Mouse (Mus musculus) hematopoietic multipotent progenitor cell, adult 10-12 weeks (in vitro differentiated cells): ENCODE results near the gene Ube2r2. TPM values are rescaled to one million over a fixed set of nuclear protein-coding genes. Genes with fewer than 3 reads are reported as not detected.

Experiments
- polyA plus RNA-seq: library from polyadenylated mRNA; stranded (reverse); fragments of >175 nt; gene quantifications from 2 replicates; pipeline ENCODE4 v1.2.3, GENCODE M21; 2012; ENCODE audit warnings: low replicate concordance

Gene Ube2r2
- polyA plus RNA-seq = 39.5 and 49.9 TPM in 2 replicates

DNA sequence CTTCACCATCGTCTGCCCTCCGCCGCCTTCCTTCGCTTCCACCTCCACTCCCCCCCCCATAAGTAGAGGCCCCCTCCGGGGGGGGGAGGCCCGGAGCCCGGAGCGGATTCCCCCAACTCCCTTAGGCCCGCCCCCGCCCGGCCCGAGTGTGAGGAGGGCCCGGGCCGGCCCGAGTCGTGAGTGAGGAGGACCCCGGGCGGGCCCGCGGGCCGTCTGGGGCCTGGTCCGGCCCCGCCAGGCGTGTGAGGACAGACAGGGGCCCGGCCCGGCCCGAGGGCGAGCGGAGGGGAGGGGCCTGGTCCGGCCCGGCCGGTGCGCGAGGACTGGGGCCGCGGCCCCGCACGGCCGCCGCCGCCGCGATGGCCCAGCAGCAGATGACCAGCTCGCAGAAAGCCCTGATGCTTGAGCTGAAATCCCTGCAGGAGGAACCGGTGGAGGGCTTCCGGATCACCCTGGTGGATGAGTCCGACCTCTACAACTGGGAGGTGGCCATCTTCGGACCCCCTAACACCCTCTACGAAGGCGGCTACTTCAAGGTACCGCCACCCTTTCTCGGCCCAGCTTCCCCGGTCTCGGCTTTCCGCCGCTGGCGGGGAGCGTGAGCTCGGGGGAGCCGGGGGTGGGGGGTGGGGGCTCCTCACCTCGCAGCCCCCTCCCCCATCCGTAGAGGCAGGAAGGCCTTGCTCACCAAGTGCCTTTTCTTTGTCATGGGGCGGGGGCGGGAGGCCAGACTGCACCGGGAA lies at the start of gene Ube2r2:
TSS of gene Ube2r2 (plus strand) at position 33 of the 743 bp plus-strand sequence.

DNA sequence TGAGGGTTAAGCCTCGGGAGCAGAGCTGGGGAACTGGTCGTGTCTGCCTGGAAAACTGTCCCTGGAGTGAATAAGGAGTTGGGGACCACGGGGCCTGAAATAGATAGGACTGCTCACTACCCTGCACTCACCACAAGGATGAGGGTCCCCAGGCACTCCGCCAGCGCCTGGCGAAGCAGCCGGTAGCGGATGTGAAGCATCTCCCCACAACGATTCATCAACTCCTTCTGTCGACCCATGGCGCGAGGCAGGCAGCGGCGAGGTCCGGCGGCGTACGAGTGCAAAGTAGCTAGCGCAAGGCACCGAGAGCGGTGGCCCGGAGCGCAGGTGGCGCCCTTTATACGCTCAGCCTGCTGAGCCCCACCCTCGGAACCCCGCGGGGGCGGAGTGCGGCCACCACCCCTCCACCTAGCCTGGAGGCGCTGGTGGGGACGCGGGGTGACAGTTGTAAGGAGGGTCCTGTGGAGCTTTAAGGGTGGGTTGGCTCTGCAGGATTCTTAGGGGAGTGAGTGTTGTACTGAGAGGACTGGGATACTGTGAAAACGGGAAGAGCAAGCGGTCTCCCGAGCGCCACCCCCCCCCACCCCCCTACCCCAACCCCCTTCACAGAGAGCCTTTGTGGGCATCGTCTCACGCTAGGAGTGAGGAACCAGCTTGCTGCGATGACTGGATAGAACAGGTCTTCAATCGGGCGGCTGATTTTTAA lies 37.5 kb upstream of the Ube2r2 start, which contains the start of gene Aqp3:
TSS of gene Aqp3 (minus strand) at position 313 of the 706 bp plus-strand sequence.

DNA sequence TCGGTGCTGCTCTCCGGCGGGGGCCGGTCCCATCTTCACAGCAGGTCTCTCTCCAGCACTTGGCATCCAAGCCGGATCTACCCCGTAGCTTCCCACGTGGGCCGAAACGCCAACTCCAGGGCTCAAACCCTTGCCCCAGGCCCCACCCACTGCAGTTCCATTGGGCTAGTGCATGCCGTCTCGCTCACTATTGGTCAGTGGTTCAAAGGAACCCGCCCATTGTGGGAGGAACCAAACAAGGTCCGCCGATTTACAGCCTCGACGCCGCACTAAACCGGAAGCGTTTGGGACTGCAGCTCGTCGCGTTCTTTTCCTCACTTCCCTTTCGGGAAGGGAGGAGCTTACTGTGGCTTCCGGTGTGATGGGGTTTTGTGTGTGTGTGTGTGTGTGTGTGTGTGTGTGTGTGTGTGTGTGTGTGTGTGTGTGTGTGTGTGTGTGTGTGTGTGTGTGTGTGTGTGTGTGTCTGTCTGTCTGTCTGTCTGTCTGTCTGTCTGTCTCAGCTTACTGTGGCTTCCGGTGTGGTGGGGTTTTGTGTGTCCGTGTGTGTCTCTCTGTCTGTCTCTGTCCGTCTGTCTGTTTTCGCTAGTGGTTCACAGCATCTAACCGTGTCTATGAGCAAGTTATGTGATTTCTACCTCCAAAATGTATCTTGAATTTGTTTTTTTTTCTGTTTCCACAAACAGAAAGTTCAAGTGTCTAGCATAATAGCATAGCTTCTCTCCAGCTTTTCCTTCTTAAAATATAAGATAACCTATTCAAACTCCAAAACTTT lies 11.2 kb upstream of the Ube2r2 start, which contains the start of gene Nol6:
TSS of gene Nol6 (minus strand) at position 276 of the 772 bp plus-strand sequence.

Other genes with a start within 250 kb of the Ube2r2 start
- not detected in 2 replicates for gene Spink4, start 215.7 kb upstream of the Ube2r2 start, polyA plus RNA-seq
- gene Bag1, start 187.4 kb upstream of the Ube2r2 start, polyA plus RNA-seq = 141 and 280 TPM in 2 replicates
- gene Chmp5, start 187.3 kb upstream of the Ube2r2 start, polyA plus RNA-seq = 6.9 and 8.3 TPM in 2 replicates
- gene Nfx1, start 164.8 kb upstream of the Ube2r2 start, polyA plus RNA-seq = 17.9 and 21.0 TPM in 2 replicates
- gene Aqp7, start 87.6 kb upstream of the Ube2r2 start, polyA plus RNA-seq = not detected in 2 replicates
- gene Aqp3, start 37.6 kb upstream of the Ube2r2 start, polyA plus RNA-seq = 0.88 and 3.4 TPM in 2 replicates
- gene Nol6, start 11.3 kb upstream of the Ube2r2 start, polyA plus RNA-seq = 48.4 and 53.7 TPM in 2 replicates
- 227 and 574 TPM in 2 replicates for gene Ubap2, start 139.4 kb downstream of the Ube2r2 start, polyA plus RNA-seq
- gene Dcaf12, start 179.1 kb downstream of the Ube2r2 start, polyA plus RNA-seq = 52.8 and 59.2 TPM in 2 replicates
- 20.6 and 51.0 TPM in 2 replicates for gene Ubap1, start 213.3 kb downstream of the Ube2r2 start, polyA plus RNA-seq